Mouse (Mus musculus): Measurements from ENCODE around the gene Bri3.

Bri3 gene

DNA sequence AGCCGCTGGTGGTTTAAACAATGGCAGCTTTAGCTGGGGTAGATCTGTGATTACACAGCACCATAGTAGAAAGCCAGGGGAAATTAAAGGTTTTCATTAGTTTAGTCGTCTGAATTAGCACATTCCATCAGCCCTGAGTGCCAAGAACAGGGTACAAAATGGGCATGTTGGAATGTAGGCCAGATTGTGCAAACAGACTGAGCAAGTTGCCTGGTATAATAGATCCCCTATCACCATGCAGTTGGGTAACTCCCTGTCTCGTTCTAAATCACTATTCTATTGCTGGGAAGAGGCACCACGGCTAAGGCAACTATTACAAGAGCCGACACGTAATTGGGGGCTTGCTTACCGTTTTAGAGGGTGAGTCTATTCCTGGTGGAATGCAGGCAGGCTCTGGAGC is 9.5 kb upstream of the Bri3 start:
- DNase-seq (ENCODE audit: low spot score) = no peak

DNA sequence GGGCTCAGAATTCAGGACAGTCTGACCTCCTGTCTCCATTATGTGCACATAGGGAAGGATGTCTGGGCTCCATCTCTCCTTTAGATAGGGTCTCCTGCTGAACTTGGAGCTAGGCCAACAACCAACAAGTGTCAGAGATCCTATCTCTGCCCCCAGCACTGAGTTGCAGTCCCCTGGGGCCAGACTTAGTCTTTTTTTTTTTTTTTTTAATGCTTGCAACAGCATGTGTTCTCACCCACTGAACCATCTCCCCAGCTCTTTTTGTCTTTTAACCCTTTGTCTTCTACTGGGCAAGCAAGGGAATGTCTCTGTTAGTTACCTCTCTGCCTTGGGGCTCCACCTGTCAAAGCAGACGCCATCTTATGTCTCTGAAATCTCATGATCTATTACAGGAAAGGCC is 5.3 kb upstream of the Bri3 start:
- no peak for DNase-seq (ENCODE audit: low spot score)

DNA sequence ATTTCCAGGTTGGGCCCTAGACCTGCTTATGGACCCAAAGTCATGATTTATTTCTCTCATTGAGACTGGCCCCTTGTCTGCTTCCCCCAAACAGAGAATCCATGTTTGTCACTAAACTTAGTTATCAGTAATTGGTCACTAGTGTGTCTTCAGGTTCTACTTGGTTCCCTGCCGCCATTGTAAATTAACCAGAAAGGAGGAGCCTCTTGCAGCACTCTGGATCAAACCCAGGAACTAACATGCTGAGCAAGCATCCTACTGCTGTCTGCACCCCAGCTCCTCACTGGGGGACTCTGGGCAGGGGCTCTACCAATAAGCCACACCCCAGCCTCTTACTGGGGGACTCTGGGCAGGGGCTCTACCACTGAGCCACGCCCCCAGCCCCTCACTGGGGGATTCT is 1.4 kb downstream of the Bri3 start:
- DNase-seq (ENCODE audit: low spot score) = no peak

DNA sequence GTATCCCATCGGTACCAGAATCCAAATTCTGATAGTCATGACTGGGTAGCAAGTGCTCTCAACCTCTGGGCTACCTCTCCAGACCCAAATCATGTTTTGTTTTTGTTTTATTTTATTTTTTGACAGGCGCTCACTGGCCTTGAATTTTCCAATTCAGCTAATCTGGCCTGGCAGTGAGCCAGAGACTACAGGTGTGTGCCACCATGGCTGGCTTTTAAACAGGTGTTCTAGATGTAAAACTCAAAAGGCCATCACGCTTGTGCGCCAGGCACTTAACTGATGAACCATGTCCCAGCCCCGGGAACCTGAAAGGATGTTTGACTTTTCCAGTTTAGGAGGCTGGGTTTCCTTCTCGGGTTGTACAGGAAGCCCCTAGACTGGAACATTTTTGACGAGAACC is 2.4 kb downstream of the Bri3 start:
- DNase-seq (ENCODE audit: low spot score) = no peak

DNA sequence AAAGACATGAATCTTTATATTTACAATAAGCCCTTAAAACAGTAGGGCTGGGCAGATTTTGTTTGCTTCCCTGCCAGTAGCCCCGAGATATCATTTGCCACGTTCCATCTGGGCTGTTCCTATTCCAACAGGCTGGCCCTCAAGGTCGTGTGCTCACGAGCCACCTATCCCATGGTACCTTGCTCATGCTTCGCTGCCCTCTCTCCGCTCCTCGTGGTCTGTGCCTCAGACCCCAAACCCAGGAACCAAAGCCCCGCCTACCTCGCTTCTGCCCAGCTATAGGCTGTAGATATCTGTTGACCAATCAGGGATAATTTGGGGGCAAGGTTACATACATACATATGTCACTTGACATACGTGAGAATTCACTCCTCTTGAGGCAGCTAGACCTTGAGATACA is 3.1 kb downstream of the Bri3 start:
- DNase-seq (ENCODE audit: low spot score) = no peak

DNA sequence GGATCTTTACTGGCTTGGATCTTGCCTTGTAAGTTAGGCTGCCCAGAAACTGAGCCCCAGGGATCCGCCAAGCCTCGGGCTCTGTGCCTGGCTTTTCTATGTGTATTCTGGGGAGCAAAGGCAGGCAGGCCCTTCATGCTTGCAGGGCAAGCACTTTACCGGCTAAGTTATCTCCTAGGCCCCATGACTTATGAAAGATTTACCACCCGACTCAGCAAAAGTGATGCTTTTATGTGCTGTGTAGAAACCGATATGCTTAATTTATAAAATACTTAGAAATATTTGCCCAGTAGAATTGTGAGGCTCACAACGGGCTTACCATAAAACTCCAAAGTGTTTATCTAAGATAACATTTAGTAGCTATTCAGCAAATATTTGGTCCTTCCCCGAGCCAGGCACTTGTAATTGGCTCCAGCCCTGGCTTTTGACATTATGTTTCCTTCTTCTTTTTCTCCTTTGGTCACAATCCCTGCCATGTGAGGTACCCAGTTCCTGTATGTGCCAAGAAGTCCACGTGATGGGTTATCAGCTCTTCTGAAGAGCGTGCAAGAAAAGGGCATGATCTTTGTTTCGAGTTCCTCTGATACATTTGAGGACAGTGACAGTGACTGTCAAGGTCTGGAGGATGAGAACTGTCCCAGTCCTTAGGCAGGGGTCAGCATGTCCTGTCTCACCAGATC is 3.8 kb downstream of the Bri3 start:
- no peak for DNase-seq (ENCODE audit: low spot score)

DNA sequence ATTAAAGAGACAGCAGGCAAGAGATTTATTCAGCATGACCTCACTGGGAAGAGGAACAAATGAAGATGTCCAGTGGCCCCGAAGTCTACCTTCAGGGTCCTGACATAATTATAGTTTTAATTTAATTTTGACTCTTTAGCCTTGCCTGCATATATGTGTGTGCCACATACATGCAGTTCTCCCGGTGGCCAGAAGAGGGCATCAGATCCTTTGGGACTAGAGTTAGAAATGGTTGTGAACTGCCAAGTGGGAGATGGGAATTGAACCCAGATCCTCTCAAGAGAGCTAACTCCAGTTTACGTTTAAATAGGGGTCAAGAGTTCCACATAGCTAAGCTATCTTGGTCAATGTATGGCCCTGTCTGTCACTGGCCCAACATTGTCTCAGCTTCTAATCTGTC is 5.6 kb downstream of the Bri3 start:
- DNase-seq (ENCODE audit: low spot score) = no peak

DNA sequence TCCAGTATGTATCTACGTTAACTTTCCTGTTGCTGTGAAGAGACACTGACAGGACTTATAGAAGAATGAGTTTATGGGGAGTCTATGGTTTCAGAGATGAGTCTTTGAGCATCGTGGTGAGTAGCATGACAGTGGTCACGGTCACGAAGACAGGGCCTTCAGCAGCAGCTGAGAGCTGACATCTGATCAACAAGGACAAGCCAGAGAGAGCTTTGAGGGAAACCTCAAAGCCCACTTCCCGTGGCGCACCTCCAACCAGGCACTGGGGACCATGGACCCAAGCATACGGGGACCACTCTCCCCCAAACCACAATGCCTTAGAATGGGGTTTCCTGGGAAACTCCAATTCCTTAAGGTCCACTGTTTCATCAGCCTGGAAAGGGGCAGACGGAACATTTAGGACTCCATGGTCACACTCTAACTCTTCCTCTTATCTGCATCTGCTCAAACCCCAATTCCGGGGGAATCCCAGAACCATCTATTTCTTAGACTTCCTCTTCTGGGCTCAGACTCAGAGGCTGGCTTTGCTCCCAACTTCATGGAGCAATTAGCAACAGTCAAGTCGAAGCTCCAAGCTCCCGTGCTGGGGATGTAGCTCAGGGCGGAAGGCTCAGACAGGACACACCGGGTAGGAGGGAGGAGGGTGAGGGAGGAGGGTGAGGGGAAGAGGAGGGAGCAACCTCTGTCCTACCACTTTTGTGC is 7.8 kb downstream of the Bri3 start:
- peak; percentile 29 for DNase-seq (ENCODE audit: low spot score)

DNA sequence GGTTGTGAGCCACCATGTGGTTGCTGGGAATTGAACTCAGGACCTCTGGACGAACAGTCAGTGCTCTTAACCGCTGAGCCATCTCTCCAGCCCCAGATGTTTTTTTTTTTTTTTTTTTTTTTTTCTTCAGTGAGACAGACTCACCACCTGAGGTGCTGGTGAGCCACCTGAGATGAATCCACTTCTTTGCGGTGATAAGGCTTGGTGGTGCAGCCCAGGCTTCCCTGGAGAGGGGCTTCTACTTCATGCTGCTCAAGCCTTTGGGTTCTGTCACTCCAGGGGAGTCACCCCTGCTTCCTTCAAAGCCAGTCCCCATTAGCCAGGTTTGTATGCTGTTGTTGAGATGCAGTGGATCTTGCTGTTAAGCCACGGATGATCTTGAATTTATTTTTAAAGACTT is 9.0 kb downstream of the Bri3 start:
- no peak for DNase-seq (ENCODE audit: low spot score)

DNA sequence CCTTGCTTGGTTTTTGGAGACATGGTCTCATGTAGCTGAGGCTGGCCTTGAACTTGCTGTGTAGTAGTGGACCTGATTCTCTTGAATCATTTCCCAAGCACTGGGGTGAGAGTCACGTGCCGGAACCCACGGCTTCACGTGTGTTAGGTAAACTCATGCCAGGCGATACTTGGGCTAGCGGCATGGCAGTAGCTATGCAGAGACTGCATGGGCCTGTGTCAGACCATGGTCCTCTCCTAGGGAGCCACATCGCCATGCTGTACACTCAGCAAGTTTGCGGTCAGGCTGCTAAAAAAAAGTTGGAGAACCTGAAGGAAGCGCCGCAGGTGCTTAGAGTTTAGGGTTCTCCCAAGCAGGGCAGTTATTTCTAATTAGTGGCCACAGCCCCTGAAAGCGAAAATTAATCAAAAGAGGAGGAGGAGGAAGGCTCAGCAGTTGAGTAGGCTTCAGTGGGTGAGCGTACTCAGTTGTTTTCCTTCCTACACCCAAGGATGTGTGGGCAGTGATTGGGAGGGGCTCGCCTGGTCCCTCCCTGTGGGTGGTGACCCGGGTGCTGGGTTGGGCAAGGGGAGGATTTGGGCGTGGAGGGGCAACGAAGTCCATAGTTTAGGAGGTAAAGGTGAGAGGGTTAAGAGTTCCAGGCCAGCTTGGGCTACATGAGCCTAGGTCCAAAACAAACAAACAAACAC is 10.0 kb downstream of the Bri3 start:
- peak; percentile 57 for DNase-seq (ENCODE audit: low spot score)

DNA sequence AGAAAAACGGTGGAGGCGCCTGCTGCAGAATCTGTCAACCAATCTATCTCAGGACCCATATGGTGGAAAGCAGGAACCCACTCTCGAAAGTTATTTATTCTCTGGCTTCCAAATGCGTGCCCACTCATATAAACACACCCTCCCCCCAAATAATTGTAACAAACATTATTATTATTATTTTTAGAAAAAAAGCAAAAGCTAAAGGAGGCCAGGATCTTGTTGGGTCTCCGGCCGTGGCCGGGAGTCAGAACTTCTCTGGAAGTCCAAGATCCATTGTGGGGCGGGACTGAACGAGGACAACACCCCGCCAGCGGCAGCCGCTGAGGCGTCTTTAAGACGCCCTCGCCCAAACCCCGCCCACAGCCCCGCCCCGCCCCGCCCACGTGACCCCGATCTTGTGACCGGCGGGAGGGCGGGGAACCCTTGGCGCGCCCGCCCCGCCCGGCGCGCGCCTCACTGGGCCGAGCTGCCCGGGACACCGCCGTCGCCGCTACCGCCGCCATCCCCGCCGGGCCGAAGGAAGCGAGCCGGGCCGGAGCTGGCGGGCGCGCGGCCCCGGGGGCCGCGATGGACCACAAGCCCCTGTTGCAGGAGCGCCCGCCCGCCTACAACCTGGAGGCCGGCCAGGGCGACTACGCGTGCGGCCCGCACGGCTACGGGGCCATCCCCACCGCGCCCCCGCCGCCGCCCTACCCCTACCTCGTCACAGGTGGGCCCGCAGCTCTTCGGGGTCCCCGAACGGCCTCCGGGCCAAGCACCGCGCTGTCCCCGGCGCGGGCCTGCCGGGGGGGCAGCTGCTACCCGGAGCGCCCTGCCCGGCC is 10.8 kb downstream of the Bri3 start:
- peak; percentile 92 for DNase-seq (ENCODE audit: low spot score)

DNA sequence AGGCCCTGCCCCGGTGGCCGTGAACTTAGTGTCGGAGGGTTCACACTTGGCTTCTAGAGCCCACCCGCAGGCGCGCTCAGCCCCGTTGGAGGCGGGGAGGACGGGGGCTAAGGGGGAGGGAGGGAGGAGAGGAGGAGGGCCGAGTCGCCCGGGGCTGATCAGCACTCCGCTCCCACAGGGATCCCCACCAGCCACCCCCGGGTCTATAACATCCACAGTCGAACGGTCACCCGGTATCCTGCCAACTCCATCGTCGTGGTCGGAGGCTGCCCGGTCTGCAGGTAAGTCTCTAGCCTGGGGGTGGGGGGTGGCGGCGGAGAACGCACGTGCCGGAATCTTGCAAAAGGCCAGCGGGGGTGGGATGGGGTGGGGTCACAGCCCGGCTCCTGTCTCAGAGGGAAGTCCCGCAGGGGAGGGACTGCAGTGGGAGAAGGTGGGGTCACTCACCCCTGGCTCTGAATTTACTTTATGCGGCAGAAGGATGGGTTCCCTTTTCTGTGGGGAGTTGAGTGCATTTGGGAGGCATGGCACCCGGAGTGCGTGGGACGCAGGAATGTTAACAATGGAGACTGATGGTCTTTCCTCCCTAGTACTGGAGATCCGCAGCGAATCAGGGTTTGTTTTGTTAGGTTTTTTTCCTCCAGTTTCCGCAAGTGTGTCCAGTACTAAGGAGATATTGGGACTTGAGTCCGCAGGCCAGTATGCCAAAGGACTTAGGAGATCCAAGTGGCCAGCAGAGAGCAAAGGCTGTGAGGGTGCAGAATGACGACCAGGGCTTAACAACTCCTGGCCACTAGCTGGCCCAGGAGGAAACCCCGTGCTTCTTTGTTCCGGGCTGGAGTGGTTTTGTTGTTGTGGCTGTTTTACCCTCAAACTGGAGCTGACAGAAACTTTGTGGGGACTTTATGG is 11.6 kb downstream of the Bri3 start:
- DNase-seq (ENCODE audit: low spot score) = peak; percentile 82

DNA sequence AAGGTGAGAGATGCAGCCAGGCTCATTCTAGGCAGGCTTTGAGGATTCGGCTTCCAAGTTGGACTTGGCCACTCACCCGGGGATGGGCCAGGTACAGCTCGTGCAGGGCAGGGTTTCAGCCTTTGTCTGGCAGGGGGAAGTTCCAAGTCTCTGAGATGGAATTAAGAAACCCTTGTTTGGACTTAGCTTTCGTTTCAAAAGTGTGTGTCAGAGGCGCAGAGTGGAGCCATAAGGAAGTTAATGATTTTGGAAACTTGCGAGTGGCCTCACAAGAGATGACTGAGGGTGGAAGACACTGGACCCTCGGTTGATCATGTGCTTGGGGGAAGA is 12.3 kb downstream of the Bri3 start:
- no peak for DNase-seq (ENCODE audit: low spot score)

DNA sequence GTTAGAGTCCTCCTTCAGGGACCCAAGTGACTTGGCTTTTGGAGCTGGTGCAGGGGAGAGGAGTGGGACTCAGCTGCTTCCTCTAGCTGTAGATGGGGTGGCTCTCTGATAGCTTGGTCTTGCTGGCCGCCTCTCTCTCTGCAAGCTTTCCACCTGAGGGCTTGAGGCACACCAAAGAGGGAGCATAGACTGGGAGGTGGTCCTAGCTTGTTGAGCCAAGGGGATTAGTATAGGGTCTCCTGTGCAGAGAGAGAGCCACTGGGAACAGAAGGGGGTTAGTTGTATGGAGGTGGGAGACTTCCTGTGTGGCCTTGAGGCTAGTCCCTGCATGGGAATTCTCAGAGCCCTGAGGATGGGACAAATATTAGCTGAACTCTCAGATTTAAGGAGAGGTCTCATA is 12.7 kb downstream of the Bri3 start:
- DNase-seq (ENCODE audit: low spot score) = peak; percentile 21

DNA sequence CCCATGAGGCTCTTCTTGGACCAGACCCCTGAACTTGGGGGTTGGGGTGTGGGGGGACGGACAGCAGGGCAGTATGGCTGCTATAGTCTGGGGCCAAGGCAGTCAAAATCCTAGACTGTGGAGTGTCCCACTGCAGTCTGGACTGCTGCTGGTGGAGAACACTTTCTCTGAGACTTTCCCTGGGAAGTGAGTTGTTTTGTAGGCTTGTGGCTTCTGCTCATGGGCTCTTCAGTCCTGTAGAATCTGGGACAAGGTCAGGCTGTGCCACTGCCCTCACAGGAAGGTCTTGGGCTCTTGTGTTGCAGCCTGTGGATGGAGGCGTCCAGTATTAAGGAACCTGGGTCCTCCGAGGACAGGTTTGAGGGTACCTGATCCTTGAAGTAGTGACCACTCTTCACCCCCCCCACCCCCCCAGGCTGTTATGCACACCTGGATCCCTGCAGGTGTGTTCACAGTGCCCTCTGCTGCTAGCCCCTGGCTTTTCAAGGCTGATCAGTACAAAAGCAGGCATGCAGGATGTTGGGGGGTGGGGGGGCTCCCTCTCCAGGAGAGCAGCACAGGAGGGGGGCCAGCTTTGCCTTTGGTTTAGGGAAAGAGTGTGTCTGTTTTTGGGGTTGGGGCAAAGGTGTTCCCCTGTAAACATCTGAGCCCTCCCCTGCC is 13.3 kb downstream of the Bri3 start:
- DNase-seq (ENCODE audit: low spot score) = peak; percentile 59

DNA sequence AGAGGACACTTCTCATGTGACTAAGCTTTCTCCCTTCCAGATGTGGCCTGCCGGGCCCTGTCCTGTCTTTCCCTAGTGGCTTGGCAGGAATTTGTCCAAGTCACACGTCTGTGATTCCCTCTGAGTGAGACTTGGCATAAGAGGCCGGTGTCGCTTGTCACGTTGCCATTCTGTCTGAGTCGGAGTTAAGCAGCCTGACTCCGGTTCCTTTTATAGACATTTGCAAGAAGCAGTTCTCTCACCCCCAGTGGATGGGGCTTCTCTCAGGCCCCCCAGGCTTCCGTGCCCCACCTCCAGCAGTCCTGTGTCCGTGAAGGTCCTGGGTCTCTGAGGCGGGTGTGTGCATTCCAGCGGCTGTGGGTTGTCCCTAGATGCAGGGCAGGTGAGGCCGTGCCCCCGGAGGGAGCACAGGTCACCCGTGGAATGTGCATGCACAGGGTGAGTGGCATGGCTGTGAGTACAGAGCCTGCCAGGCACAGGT is 13.9 kb downstream of the Bri3 start:
- DNase-seq (ENCODE audit: low spot score) = peak; percentile 91

DNA sequence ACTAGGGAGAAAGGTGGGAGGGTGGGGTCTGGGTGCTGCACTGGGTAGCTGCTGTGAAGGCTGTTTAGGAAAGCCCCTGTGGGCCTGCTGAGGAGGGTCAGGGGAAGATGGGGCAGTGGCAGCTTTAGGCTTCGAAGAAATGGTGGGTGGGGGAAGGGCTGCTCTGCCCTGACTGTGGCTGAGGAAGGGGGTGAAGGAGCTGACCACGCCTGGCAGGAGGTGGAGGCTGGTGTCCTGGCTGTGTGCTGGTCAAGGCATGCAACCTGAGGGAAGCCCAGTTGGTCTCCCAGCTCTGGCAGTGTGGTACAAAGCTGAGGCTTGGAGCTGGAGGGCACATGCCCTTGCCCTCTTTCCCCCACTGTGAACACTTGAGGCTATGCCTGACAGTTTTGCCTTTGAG is 14.4 kb downstream of the Bri3 start:
- DNase-seq (ENCODE audit: low spot score) = no peak

DNA sequence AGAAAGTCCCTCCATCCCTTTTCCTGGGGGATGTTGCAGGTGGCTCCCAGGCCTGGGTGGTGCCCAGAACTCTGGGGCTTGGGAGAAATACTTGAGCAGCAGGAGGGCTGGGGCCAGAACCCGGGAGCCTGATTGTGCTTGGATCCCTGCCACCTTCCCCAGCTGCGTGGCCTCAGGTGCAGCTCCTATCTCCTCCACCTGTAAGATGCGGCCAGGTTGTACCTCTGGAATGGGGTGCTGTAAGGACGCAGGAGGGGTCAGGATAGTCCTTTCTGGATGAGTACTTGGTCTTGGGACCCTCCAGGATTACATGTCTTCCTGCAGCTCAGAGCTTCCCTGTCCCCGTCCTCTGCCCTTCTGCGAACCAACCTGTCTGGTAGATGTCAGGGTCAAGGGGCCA is 15.0 kb downstream of the Bri3 start:
- DNase-seq (ENCODE audit: low spot score) = no peak

DNA sequence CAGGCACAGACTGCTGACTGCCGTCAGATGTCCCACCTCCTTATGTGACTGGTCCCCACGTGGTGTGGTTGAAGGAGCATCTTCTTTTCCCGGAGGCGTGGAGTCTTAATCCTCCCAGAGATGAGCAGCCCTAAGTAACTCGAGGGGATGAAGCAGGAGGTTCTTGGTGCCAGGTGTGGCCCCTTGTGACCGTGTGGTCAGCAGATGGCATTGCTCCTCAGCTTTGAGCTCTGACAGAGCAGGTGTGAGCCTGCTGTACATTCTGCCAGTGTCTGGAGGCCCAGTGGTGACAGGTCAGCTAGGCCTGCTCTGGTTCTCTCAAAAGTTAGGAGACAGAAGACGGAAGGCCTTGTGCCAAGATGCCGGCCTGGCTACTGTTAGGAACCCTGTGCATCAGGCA is 16.2 kb downstream of the Bri3 start:
- no peak for DNase-seq (ENCODE audit: low spot score)

DNA sequence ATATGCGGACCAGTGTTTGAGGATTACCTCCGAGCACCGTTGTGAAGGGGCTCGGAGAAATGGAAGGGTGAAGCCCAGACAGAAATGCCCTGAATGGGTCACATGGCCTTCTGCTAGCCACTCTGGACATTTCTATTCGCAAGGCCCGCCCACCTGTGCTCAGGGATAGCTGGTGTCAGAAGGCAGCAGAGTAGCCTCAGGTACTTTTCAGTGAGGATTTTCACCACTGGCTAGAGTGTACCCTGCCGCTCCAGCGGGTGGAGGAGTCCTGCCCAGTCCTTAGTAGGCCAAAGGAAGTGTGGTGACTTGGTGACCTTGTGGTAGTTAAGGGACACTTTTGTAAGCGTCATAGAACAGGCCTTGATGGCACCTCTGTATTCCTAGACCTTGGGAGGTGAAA is 17.1 kb downstream of the Bri3 start:
- no peak for DNase-seq (ENCODE audit: low spot score)

DNA sequence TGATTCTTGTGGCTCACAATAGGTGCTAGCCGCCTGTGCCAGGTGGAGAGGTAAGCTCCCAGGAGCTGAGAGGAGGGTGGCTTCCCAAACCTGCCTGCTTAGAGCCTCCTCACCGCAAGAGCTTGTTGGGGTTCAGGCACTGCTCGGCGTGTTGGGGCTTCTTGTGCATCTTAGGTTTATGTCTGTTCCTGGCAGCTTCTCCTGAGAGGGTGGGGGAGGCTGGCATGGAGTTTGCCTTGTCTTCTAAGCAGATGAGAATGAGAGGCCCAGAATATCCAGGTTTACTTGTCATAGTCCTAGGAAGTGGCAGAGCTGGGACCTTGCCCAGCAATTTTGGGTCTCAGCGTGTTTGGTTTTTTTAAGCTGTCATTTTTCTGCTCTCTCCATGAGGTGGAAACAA is 17.6 kb downstream of the Bri3 start:
- no peak for DNase-seq (ENCODE audit: low spot score)

Measured in adipocyte (in vitro differentiated cells).